Mouse (Mus musculus) layer of hippocampus, postnatal 14 days (tissue): ENCODE data around the gene AI661453. TPM values are rescaled to one million over a fixed set of nuclear protein-coding genes. Genes with fewer than 3 reads are reported as not detected.
"Not testable (repeated sequence)": the region's sequence is repeated elsewhere in the genome, so short reads cannot be mapped to it uniquely, and the experiment has no call there.

Experiments used
- DNase-seq, 2 experiments: peaks; one replicate each; pipeline ENCODE4 v3.0.0; 2021 to 2022; ENCODE audit warnings: low spot score in 2 of 2, mixed read lengths in 1 of 2
- long read RNA-seq, 2 experiments: library from polyadenylated mRNA; stranded (forward); transcript quantifications; one replicate each; pipeline ENCODE4 v2.0.0; 2021
- total RNA-seq, 2 experiments: library from RNA; stranded (reverse); gene quantifications; 2 replicates each; pipeline ENCODE4 v1.2.3; 2021

AI661453 gene
- under 1 TPM; 0.28 to 0.48 TPM for total RNA-seq
- long read RNA-seq, experiment 1 = 0 reads
- long read RNA-seq, experiment 2 = 0 reads

- no peak for DNase-seq
These were observed at the start of gene AI661453 for GRCm38 (mm10) chr17:47436156-47436906. TSS of gene AI661453 (plus strand) at chr17:47436615.

- DNase-seq = peak in 1 of 2 experiments; percentile 21
These were observed 49.8 kb upstream of the AI661453 start for GRCm38 (mm10) chr17:47386649-47387048.

DNA sequence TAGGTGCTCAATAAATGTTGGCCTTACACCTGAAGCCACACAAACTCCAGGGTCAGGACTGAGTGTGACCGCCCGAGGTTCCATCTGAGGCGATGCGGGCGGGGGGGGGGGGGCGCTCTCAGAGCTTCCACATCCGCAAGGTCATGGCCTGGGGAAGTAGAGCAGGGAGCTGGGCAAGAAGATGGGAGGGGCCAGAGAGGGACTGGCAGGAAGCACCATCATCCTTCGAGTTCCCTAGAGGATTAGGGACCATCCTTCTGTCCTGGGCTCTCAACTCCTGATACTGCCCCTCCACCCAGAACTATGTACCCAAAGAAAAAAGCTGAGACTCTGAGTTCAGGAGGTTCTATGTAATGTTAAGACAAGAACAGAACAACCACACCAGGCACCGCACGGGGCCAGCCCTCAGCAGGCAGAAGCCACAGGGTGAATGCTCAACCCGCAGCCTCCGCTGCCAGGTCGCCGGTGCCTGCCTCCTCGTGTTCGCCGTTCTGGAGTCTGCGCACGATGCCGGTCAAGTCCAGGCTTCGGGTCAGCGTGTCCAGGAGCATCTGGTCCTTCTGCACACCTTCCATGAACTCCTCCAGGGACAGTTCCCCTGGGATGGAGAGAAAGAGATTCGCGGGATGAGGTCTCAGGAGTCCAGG lies 42.1 kb upstream of the AI661453 start:
- DNase-seq = no peak

DNA sequence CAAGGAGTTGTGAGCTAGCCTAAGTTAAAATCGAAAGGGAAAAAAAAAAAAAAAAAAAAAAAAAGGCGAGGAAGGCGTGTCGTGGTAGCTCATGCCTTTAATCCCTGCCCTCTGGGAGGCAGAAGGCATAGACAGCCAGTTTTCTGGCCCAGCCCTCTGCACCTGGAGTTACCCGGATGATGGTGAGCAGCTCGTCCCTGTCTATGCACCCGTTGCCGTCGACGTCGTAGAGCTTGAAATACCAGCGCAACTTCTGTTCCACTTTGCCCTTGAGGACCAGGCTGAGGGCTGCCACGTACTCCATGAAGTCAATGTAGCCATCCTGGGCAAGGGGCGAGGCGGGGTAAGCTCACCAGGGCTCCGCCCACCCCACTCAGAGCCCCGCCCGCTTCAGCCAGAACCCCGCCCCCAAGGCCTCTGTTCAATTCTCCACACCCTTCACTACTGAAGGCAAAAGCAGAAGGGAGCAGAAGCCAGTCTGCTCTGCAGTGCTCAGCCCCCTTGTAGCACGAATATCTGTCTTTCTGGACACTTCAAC lies 41.0 kb upstream of the AI661453 start:
- peak; percentile 9 to 19 for DNase-seq

DNA sequence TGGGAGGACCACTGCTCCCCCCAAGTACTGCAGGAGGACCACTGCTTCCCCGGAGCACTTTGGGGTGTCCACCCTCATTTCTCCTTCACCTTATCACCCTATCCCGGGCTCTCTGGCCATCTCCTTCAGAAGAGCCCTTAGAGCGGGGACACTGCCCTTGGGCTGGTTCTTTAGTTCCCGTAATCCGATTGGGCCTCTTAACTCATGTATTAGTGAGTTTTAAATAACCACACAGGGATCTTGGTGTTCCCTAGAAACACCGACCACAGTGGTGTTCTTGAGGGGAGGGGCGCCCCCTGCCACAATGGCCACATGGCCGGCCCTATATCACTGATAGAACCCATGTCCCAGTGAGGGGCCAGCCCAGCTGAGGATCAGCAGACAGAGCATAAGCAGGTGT lies 37.3 kb upstream of the AI661453 start:
- DNase-seq = no peak

DNA sequence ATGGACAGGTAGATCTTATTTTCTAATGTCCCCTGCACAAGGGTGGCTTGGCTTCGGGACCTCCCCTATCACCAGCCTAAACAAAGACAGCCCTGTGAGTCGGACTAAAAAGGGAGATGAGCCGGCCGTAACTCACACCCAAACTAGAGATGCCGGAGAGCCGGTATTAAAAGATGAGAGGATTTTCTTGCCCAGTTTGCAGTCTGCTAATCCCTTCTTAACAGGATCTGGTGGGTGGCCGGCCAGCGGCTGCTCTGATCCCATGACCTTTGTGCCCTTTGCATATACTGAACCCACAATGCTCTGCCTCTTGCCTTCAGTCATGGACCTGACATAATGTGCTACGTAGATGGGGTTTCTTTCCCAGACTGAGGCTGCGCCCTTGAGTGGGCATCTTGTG lies 36.0 kb upstream of the AI661453 start, which contains the start of gene Guca1a:
Guca1a (minus strand) TSS at position 134 of the 400 bp plus-strand sequence.
- DNase-seq = no peak

DNA sequence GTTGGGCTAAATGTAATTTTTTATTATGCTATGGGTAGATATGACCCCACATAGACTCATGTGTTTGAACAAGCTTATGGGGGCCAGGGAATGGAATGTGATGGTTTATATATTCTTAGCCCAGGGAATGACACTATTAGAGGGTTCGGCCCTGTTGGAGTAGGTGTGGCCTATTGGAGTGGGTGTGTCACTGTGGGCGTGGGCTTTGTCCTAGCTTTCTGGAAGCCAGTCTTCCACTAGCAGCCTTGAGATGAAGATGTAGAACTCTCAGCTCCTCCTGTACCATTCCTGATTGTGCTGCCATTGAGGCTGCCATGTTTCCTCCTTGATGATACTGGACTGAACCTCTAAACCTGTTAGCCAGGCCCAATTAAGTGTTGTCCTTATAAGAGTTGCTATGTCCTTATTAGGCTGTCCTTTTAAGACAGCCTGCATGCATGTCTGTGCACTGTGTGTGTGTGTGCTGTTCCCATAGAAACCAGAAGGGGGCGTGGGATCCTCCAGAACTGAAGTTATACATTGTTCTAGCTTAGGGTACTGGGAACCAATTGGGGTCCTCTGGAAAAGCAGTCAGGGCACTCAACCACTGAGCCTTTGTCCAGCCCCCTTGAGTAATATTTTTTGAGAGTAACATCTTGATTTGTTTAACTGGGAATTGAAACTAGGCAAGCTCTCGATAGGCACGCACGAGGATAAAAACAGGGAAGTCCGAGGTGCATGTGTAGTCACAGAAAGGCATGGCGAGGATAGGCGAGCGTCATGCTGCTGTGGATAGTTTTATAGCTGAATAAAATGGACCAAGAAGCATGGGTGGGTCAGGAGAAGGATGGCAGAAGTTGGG lies 28.5 kb upstream of the AI661453 start:
- no peak for DNase-seq

- peak; percentile 12 to 14 for DNase-seq
These were observed 27.9 kb upstream of the AI661453 start for GRCm38 (mm10) chr17:47408558-47408898.

DNA sequence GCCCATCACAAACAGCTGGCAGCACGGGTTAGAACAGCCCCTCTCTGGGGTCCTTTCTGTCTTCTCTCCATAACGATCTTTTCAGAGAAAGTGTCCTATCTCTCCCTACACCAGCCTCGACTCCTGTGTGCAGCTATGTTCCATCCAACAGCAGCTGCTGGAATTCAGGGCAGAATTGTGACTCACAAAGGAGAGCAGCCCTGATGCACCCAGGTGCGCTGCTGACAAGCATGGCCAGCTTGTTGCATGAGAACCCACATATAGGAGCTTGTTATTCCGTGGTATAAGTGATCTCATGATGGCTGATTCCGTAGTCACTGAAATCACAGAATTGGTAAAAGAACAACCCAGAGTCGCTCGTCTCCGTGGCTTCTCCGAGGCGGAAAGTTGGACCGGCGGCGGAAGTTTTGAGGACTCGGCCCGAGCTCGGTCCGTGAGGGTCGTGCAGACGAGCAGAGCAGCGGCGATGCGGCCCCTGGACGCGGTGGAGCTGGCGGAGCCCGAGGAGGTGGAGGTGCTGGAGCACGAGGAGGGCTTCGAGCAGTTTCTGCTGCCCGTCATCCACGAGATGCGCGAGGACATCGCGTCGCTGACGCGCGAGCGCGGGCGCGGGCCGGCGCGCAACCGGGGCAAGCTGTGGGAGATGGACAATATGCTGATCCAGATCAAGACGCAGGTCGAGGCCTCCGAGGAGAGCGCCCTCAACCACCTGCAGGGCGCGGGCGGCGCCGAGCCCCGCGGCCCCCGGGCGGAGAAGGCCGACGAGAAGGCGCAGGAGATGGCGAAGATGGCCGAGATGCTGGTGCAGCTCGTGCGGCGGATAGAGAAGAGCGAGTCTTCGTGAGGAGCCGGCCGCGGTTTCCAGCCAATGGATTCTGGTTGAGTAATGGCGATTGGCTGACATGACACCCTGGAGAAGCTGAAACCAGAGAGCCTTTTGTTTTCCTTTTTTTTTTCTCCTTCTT lies 26.2 kb upstream of the AI661453 start:
- DNase-seq = peak; percentile 6 to 16

DNA sequence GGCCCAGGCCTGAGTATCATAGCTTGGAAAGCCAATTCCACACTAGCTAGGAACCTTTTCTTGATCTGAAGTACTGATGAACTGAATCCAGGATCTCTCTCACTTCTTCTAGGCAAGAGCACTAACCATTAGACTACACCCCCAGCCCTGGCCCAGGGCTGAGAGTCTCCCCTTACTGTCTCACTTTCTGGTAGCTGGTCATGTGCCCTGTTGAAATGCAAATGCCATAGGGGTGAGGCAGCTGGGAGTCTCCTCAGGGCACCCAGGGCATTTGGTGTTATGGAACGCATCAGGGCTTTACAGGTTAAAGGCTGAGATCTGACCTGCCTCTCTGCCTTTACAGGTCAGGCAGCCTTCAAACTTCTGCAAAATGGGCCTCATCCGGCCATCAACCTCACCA lies 16.2 kb upstream of the AI661453 start:
- DNase-seq = no peak

DNA sequence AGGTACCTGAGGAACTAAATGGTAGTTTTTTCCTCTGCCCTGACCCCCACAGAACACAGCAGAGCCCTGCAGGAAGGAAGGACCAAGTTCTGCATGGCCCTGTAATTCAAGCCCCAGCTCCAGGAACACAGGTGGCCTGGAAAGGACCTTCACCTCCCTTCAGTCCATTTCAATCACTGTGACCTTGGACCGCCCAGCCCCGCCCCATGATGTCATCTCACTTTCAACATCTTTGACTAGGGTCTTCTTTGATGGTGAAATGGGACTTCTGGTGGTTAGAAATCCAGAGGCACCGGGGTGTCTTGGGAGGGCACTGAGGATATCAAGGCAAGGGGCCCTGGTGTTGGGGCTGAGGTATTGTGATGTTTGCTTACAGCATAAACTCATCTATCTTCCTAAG lies 14.8 kb upstream of the AI661453 start:
- no peak for DNase-seq

- DNase-seq = not testable (repeated sequence)
These were observed 13.8 kb upstream of the AI661453 start for GRCm38 (mm10) chr17:47422616-47423015.

GRCm38 (mm10) chr17:47424186-47424585 lies 12.2 kb upstream of the AI661453 start:
- DNase-seq = no peak

DNA sequence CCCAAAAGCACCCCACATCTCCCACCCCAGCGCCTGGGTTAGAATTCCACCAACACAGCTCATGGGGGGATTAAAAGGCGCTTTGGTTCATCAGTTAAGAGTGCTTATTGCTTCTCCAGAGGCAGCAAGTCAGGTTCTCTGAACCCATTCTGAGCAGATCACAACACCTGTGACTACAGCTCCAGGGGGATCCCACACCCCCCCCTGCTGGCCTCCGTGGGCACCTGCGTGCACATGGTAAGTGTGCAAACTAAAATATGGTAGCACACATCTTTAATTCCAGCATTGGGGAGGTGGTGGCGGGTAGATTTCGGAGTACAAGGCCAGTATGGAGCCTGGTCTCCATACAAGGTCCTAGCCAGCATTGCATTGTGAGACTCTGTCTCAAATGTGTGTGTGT lies 9.1 kb upstream of the AI661453 start:
- DNase-seq = no peak

DNA sequence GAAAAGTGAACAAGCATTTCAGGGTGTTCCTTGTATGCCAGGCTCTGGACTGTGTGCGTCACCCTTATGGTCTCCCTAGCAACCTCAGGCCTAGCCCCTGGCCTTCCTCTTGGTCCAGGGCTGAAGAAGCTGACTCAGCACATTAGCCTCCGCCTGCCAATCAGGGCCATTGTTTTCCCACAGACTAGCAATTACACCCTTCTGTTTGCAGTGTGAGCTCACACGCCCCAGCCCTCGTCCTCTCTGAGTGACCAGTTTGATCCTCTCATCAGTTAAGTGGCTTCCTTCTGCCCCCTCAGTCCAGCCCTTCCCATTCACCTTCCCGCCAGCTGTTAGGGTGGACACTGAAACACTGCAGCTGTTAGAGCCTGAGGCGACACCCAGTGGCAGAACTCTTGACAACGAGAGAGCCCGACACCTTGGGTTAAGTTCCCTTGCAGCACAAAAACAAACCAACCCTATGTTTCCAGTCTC lies 7.5 kb upstream of the AI661453 start:
- DNase-seq = no peak

GRCm38 (mm10) chr17:47430815-47431214 lies 5.6 kb upstream of the AI661453 start:
- DNase-seq = no peak

- DNase-seq = no peak
These were observed 612 bp downstream of the AI661453 start, which contains the start of gene 1700001C19Rik for GRCm38 (mm10) chr17:47436907-47437547. TSS of gene 1700001C19Rik (minus strand) at chr17:47437376.

DNA sequence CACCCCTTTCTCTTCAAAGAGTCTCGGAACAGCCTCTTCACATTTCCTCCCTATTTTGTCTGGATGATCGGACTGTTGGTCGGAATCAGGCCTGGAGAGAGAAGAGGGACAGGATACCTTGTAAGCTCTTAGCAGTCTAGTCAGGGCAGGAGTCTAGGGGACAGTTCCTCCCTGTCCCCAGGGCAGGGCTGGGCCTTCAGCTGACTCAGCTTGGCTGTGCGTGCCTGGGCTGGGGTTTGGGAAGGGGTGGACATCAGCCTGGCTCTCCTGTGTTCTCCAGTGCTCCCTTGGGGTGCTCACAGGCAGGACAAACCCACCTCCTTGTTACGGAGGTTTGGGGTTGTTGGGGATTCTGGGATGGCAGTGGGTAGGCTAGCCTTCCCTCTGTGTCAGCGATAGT lies 2.2 kb downstream of the AI661453 start:
- DNase-seq = no peak

DNA sequence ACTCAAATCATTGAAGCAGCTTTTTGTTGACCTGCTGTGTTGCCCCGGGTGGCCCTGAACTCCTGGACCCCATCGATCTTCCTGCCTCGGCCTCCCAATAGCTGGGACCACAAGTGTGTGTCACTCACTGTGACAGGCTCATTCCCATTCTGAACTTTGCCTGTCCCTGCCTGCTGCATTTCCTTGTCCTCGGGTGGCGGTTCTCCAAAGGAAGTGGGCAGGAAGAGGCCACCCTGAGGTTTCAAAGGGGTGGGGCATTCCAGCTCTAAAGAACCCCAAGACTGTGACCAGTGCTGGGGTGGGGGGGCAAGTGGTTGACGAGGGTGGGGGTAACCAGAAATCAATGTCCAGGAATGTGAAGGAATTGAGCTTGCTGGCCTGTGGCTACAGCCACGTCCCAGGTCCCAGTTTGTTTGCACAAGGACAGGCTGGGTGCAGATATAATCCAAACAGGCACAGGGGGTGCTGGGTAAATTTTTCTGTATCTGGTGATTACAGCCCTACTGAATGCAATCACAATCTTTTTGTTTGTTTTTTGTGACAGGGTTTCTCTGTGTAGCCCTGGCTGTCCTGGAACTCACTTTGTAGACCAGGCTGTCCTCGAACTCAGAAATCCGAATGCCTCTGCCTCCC lies 3.1 kb downstream of the AI661453 start:
- DNase-seq = no peak
